Mouse (Mus musculus): Measurements from ENCODE around the gene Olfr360. TPM values are rescaled to one million over a fixed set of nuclear protein-coding genes. Genes with fewer than 3 reads are reported as not detected.
"Not testable (repeated sequence)": the region's sequence is repeated elsewhere in the genome, so short reads cannot be mapped to it uniquely, and the experiment has no call there.

The Olfr360 gene
- total RNA-seq (2017), result not detected in 2 replicates

DNA sequence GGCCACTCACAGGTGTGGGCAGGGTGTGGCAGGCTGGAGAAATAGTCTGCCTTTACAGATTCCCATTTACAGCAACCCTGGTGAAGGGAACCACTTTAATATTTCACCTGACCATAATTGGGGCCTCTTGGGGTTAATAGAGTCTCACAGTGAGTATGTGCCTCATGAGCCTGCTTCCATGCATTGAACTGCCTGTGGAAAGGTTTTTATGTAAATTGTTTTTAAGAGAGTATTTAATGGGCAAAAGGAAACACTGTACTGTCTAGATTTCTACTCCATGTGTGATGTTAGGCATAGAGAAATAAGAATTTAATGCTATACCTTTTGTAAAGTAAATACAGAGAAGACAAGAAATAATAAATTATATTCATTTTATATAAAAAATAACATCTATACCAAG lies at the start of gene Olfr360:
Gene Olfr360 (plus strand): TSS at position 301 of the 400 bp plus-strand sequence.
- no peak for ATAC-seq (replicated peaks in 1 of 2; ENCODE audit: insufficient read depth in 1 of 2, low FRiP score in 2 of 2, low TSS enrichment in 1 of 2, low read depth in 1 of 2, poor library complexity in 2 of 2, severe bottlenecking in 2 of 2)

GRCm38 (mm10) chr2:37089190-37089589 lies 23.6 kb downstream of the Olfr360 start, which contains the start of gene Olfr361:
Gene Olfr361, minus strand, starts transcription at chr2:37089290.
- not testable (repeated sequence) for ATAC-seq (replicated peaks in 1 of 2; ENCODE audit: insufficient read depth in 1 of 2, low FRiP score in 2 of 2, low TSS enrichment in 1 of 2, low read depth in 1 of 2, poor library complexity in 2 of 2, severe bottlenecking in 2 of 2)

DNA sequence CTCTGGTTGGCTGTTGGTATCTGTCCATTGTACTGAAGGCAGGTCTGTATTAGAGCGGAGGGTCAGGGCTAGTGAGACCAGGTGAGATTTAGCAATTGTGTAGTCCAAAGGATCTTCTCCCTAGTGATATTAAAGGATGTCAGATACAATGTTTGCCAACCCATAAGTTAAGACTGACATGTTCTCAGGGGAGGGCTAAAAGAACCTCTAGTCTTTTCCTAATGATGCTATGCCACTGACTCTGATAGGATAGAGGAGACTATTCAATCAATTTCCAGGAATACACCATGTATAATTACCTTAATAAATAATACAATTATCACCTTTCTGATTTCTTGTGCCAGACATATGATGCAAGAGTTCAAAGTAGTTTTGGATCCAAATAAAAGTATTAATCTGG lies 52.3 kb downstream of the Olfr360 start, which contains the start of gene Olfr362:
Gene Olfr362 (minus strand): TSS at position 101 of the 400 bp plus-strand sequence.
- no peak for ATAC-seq (replicated peaks in 1 of 2; ENCODE audit: insufficient read depth in 1 of 2, low FRiP score in 2 of 2, low TSS enrichment in 1 of 2, low read depth in 1 of 2, poor library complexity in 2 of 2, severe bottlenecking in 2 of 2)

Other genes starting within 250 kb of the Olfr360 start
- not detected in 2 replicates for gene Olfr3, start 248.7 kb upstream of the Olfr360 start, total RNA-seq (2017)
- gene Olfr350, start 219.4 kb upstream of the Olfr360 start, total RNA-seq (2017), result not detected in 2 replicates
- not detected in 2 replicates for gene Olfr351, start 203.1 kb upstream of the Olfr360 start, total RNA-seq (2017)
- not detected in 2 replicates for gene Olfr352, start 197.3 kb upstream of the Olfr360 start, total RNA-seq (2017)
- not detected in 2 replicates for gene Olfr353, start 172.8 kb upstream of the Olfr360 start, total RNA-seq (2017)
- not detected in 2 replicates for gene Olfr354, start 160.1 kb upstream of the Olfr360 start, total RNA-seq (2017)
- not detected in 2 replicates for gene Olfr355, start 136.8 kb upstream of the Olfr360 start, total RNA-seq (2017)
- gene Olfr356, start 128.6 kb upstream of the Olfr360 start, total RNA-seq (2017), result not detected in 2 replicates
- gene Olfr357, start 71.9 kb upstream of the Olfr360 start, total RNA-seq (2017), result not detected in 2 replicates
- gene Olfr358, start 56.4 kb upstream of the Olfr360 start, total RNA-seq (2017), result not detected in 2 replicates
- gene Olfr361, start 23.5 kb downstream of the Olfr360 start, total RNA-seq (2017), result not detected in 2 replicates
- not detected in 2 replicates for gene Olfr362, start 52.2 kb downstream of the Olfr360 start, total RNA-seq (2017)
- gene Olfr364-ps1, start 73.6 kb downstream of the Olfr360 start, total RNA-seq (2017), result not detected in 2 replicates
- gene Olfr365, start 122.5 kb downstream of the Olfr360 start, total RNA-seq (2017), result not detected in 2 replicates
- not detected in 2 replicates for gene Olfr366, start 145.8 kb downstream of the Olfr360 start, total RNA-seq (2017)

All from hematopoietic stem cell, adult 5-6 weeks (primary cell).